Mouse (Mus musculus): Measurements from ENCODE around the gene Mfsd11. TPM values are rescaled to one million over a fixed set of nuclear protein-coding genes. Genes with fewer than 3 reads are reported as not detected.

The Mfsd11 gene
- 28.4 TPM for polyA plus RNA-seq (2017; shearing (Covaris generic))

GRCm38 (mm10) chr11:116852291-116852890 lies at the start of gene Mfsd11:
Gene Mfsd11 (plus strand): TSS chr11:116852440.

DNA sequence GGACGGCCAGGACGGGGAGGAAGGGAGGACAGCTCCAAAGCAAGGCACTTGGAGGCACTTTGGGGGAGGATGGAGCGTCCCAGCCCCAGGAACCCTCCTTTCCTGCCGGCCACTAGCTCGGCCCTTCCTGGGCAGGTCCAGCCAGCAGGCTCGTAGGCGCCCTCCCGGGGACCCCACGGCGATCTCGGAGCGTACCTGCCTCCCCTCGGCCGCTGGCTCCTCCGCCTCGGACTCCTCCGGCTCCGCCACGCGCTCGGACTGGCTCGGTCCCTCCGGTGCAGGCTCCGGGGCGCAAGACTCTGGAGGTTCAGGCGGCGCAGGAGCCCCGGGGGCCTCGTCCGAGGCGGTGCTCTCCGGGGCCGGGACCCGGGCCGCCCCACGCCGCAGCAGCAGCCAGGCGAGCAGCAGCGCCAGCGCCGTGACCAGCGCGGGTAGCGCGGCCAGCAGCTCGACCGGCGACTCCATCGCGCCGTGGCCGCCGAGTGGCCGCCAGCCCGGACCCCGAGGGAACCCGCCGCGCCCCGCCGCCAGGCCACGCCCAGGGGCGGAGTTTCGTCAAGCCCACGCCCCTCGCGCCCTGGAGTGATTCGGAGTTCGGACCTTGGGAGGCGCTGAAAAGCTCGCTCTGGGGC lies 24.6 kb upstream of the Mfsd11 start, which contains the start of gene Mxra7:
Gene Mxra7 (minus strand): TSS at position 513 of the 632 bp plus-strand sequence.

GRCm38 (mm10) chr11:116843261-116844233 lies 8.7 kb upstream of the Mfsd11 start, which contains the start of the genes Mettl23 and Jmjd6:
Gene Mettl23 (plus strand): TSS chr11:116843278.
Gene Jmjd6 (minus strand): TSS chr11:116843449.

GRCm38 (mm10) chr11:116852891-116853511 lies 761 bp downstream of the Mfsd11 start, which contains the start of gene Srsf2:
Gene Srsf2 (minus strand): TSS chr11:116853094.

DNA sequence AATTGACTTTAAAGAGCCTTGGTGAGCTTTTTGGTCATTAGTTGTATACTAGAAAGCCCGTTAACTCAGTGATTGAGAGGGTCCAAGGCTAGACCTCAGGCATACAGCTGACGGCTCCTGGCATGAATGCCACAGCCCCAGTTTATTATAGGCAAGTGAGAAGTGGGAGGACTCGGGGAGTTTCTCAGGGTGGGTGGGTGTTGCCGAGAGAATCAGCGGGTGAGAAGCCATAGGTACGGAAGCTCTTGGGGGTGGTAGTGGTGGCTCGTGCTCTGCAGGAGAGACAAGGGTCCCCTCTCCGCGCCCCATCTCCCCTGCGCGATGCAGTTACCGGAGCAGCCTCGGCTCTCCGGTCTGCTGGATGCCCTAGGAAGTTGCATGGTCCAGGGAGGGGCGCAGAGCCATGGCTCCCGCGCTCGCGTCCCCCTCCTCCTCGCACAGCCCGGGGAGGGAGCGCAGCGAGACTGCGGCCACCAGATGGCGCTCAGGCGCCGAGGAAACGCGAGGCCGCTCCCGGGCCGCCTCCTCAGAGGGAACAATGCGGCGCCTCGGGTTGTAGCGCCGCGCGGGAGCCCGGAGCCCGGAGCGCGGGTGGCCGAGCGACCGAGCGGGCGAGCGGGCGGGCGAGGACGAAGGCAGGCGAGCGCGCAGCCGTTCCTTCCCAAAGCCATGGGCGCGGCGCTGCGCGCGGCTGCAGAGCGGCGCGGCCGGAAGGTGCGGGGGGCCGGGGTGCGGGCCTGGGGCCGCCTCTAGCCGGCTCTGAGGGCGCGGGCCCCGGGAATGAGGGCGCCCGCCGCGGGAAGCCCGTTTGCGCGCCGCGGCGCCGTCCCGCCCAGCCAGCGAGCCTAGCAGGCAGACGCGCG lies 66.3 kb downstream of the Mfsd11 start, which contains the start of gene Mgat5b:
Gene Mgat5b (plus strand): TSS at position 541 of the 863 bp plus-strand sequence.

Other genes with a start within 250 kb of the Mfsd11 start
- gene Rhbdf2, start 225.4 kb upstream of the Mfsd11 start, polyA plus RNA-seq (2017; shearing (Covaris generic)) = 16.7 TPM
- gene Prcd, start 198.9 kb upstream of the Mfsd11 start, polyA plus RNA-seq (2017; shearing (Covaris generic)) = not detected
- gene Cygb, start 198.1 kb upstream of the Mfsd11 start, polyA plus RNA-seq (2017; shearing (Covaris generic)) = not detected
- gene St6galnac1, start 76.9 kb upstream of the Mfsd11 start, polyA plus RNA-seq (2017; shearing (Covaris generic)) = 0.45 TPM
- not detected for gene Mxra7, start 24.4 kb upstream of the Mfsd11 start, polyA plus RNA-seq (2017; shearing (Covaris generic))
- 234 TPM for gene Mettl23, start 9.2 kb upstream of the Mfsd11 start, polyA plus RNA-seq (2017; shearing (Covaris generic))
- gene Jmjd6, start 9.0 kb upstream of the Mfsd11 start, polyA plus RNA-seq (2017; shearing (Covaris generic)) = 74.6 TPM
- 64.8 TPM for gene Srsf2, start 654 bp downstream of the Mfsd11 start, polyA plus RNA-seq (2017; shearing (Covaris generic))
- gene Mgat5b, start 66.4 kb downstream of the Mfsd11 start, polyA plus RNA-seq (2017; shearing (Covaris generic)) = not detected

All from CD4-positive, CD25-positive, alpha-beta regulatory T cell, adult 9 weeks (primary cell).